Mouse (Mus musculus) limb, embryonic 13.5 days (tissue): ENCODE results near the gene Cryab. TPM values are rescaled to one million over a fixed set of nuclear protein-coding genes. Genes with fewer than 3 reads are reported as not detected.

Source experiments
- polyA plus RNA-seq: library from polyadenylated mRNA; unstranded; fragments of >200 nt; fragmentation: Nextera tagmentation; extraction: Ambion mirVana; gene quantifications from 2 replicates; pipeline ENCODE4 v1.2.1, GENCODE M21; 2015

Gene Cryab
- polyA plus RNA-seq, 1 experiment from 2014 or later, result 71.2 TPM

Other genes starting within 250 kb of the Cryab start
- 71.2 and 84.3 TPM in 2 replicates for gene Pts, start 222.6 kb upstream of the Cryab start, polyA plus RNA-seq
- 2.6 and 2.7 TPM in 2 replicates for gene Il18, start 196.5 kb upstream of the Cryab start, polyA plus RNA-seq
- 0.15 and 0.23 TPM in 2 replicates for gene Bco2, start 196.1 kb upstream of the Cryab start, polyA plus RNA-seq
- not detected in 2 replicates for gene Tex12, start 190.0 kb upstream of the Cryab start, polyA plus RNA-seq
- gene Sdhd, start 147.5 kb upstream of the Cryab start, polyA plus RNA-seq, result 257 and 259 TPM in 2 replicates
- 242 and 267 TPM in 2 replicates for gene Timm8b, start 147.4 kb upstream of the Cryab start, polyA plus RNA-seq
- gene Pih1d2, start 134.0 kb upstream of the Cryab start, polyA plus RNA-seq, result 3.7 and 3.8 TPM in 2 replicates
- gene Nkapd1, start 133.9 kb upstream of the Cryab start, polyA plus RNA-seq, result 24.5 and 26.9 TPM in 2 replicates
- gene Dlat, start 91.5 kb upstream of the Cryab start, polyA plus RNA-seq, result 41.4 and 45.4 TPM in 2 replicates
- 18.6 and 23.6 TPM in 2 replicates for gene Dixdc1, start 11.8 kb upstream of the Cryab start, polyA plus RNA-seq
- 3.8 and 4.7 TPM in 2 replicates for gene 2310030G06Rik, start 4.8 kb upstream of the Cryab start, polyA plus RNA-seq
- 37.8 and 39.3 TPM in 2 replicates for gene Hspb2, start 1.0 kb downstream of the Cryab start, polyA plus RNA-seq
- gene Fdxacb1, start 16.9 kb downstream of the Cryab start, polyA plus RNA-seq, result 11.0 and 11.3 TPM in 2 replicates
- 34.1 and 37.3 TPM in 2 replicates for gene Alg9, start 23.7 kb downstream of the Cryab start, polyA plus RNA-seq
- 31.3 and 36.2 TPM in 2 replicates for gene 1110032A03Rik, start 24.2 kb downstream of the Cryab start, polyA plus RNA-seq
- gene Ppp2r1b, start 94.0 kb downstream of the Cryab start, polyA plus RNA-seq, result 74.3 and 77.3 TPM in 2 replicates